Mouse (Mus musculus): Measurements from ENCODE around the gene Sp140.
"Not testable (repeated sequence)": the region's sequence is repeated elsewhere in the genome, so short reads cannot be mapped to it uniquely, and the experiment has no call there.

GRCm38 (mm10) chr1:85617161-85617560, 17.0 kb downstream of the Sp140 start:
- not testable (repeated sequence) for TF ChIP-seq CTCF, EP300 (IDR thresholded peaks at IDR 0.05; ENCODE audit: low read depth)
